Mouse (Mus musculus): Measurements from ENCODE around the gene C730034F03Rik.
"Not testable (repeated sequence)": the region's sequence is repeated elsewhere in the genome, so short reads cannot be mapped to it uniquely, and the experiment has no call there.

C730034F03Rik gene

GRCm38 (mm10) chr15:89429352-89430221 is at the start of gene C730034F03Rik, which contains the start of the genes Gm44502 and Chkb:
Gene C730034F03Rik (plus strand): TSS chr15:89429589.
Gene Gm44502 (minus strand): TSS chr15:89429696.
Gene Chkb (minus strand): TSS chr15:89429908.
- peak; percentile 98 for DNase-seq (ENCODE audit: low read depth, low spot score)

GRCm38 (mm10) chr15:89384617-89385016 is 44.8 kb upstream of the C730034F03Rik start, which contains the start of gene Klhdc7b:
Gene Klhdc7b (plus strand): TSS chr15:89384917.
- no peak for DNase-seq (ENCODE audit: low read depth, low spot score)

DNA sequence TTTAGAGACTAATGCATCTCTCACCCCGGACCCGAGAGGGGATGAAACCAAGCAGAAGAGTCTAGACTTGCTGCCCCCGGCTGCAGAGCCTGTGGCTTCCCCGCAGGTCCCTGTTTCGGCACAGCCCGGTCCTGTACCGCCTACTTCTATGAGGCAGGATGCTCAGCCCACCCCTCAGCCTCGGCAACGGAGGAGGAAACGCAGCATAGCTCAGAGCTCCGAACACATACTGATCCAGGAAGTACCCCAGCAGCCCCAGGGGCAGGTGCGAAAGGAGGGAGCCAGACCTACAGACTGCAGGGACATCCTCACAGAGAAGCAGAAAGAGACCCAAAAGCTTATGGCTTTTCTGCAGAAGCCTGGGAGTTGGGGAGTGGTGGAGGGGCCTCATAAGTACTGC is 42.3 kb upstream of the C730034F03Rik start:
- no peak for DNase-seq (ENCODE audit: low read depth, low spot score)

- DNase-seq (ENCODE audit: low read depth, low spot score): no peak
Observed at GRCm38 (mm10) chr15:89390081-89390480, 39.3 kb upstream of the C730034F03Rik start.

- no peak for DNase-seq (ENCODE audit: low read depth, low spot score)
Observed at GRCm38 (mm10) chr15:89396883-89397282, 32.5 kb upstream of the C730034F03Rik start.

DNA sequence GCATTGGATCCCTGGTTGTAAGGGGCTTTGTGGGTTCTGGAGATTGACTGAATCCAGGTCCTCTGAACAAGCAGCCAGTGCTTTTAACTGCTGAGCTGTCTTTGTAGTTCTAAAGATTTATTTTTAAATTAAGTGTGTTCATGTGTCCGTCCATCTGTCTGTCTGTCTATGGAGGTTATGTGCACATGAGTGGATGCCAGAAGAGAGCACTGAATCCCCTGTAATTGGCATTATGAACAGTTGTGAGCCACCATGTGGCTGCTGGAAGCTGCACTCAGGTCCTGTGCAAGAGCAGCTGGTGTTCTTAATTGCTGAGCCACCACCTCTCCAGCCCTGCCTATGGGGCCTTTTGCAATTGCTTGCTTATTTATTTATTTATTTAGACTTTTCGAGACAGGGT is 31.2 kb upstream of the C730034F03Rik start:
- no peak for DNase-seq (ENCODE audit: low read depth, low spot score)

DNA sequence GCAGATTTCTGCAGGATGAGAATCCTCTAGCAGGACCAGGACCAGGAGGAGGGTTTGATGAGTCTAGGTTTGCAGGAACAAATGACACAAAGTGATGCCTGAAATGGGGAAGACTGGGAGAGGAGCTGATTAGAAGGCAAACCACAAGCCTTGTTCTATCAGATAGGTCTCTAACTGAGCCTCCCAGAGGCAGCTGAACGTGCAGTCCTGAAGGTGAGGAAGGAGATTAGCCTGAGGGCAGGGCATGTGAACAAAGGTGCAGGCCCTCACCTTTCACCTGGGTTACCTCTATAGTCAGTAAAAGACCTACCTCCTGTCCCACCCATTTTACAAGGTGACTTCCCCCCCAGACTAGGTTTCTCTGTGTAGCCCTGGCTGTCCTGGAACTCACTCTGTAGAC is 29.7 kb upstream of the C730034F03Rik start:
- no peak for DNase-seq (ENCODE audit: low read depth, low spot score)

GRCm38 (mm10) chr15:89402471-89402870 is 26.9 kb upstream of the C730034F03Rik start:
- DNase-seq (ENCODE audit: low read depth, low spot score): no peak

DNA sequence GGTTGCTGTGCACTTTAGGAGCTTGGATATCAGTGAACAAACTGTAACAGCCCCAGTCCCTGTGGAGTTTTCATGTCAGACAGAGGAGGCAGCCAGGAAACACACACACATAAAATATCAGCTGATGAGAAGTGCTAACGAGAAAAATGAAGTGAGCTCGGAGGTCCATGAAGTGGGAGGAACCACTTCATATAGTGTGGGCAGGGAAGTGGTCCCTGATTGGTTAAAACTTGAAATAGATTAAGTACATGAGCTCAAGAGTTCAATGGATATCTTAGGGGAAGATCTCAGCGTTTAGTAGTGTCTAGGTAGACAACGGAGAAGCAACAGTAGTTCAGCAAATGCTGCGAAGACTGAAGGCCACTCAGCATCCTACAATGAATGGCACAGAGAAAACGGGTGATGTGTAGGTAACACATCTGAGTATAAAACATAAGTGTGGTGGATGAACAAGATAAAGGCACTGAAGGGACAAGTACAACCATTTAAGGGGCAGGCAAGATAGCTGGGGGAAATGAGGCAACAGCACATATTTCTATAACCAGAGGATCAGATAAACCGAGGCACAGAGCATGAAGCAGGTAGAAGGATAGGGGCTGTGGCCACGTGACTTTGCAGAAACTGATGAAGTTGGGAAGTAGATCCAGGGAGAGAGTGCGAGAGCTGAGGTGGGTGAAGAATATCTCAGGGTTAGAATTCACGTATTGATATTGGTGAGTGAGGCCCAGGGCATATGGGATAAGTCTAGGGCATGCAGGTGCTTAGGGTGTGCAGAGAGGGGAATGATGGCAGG is 24.4 kb upstream of the C730034F03Rik start:
- DNase-seq (ENCODE audit: low read depth, low spot score): no peak

GRCm38 (mm10) chr15:89406691-89407090 is 22.7 kb upstream of the C730034F03Rik start:
- no peak for DNase-seq (ENCODE audit: low read depth, low spot score)

GRCm38 (mm10) chr15:89410118-89410517 is 19.3 kb upstream of the C730034F03Rik start, which contains the start of gene Syce3:
Gene Syce3 (minus strand): TSS chr15:89410503.
- DNase-seq (ENCODE audit: low read depth, low spot score): no peak

- no peak for DNase-seq (ENCODE audit: low read depth, low spot score)
Observed at GRCm38 (mm10) chr15:89415282-89415681, 14.1 kb upstream of the C730034F03Rik start.

- no peak for DNase-seq (ENCODE audit: low read depth, low spot score)
Observed at GRCm38 (mm10) chr15:89421938-89422337, 7.5 kb upstream of the C730034F03Rik start.

- DNase-seq (ENCODE audit: low read depth, low spot score): no peak
Observed at GRCm38 (mm10) chr15:89424621-89425020, 4.8 kb upstream of the C730034F03Rik start.

DNA sequence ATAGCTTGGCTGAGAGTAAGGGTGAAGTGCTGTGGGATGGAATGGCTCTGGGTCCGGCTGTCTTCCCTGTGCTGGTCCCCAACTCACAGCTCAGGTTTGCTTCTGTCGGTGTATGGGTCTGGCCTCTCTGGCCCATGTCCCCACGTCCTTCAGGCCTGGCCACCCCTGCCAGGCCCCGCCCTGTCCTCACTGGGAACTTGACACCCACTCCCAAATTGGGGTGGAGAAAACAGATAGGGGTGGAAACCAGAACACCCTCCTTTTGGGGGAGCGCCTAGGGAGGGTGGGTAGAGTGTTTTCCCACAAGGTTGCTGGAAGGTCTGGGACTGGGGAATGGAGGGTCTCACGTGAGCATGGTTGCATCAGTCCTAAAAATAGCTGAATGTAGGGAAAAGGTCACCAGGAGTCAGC is 3.7 kb upstream of the C730034F03Rik start, which contains the start of gene Cpt1b:
Cpt1b (minus strand) TSS at position 153 of the 411 bp plus-strand sequence.
- no peak for DNase-seq (ENCODE audit: low read depth, low spot score)

GRCm38 (mm10) chr15:89426716-89427115 is 2.7 kb upstream of the C730034F03Rik start:
- no peak for DNase-seq (ENCODE audit: low read depth, low spot score)

DNA sequence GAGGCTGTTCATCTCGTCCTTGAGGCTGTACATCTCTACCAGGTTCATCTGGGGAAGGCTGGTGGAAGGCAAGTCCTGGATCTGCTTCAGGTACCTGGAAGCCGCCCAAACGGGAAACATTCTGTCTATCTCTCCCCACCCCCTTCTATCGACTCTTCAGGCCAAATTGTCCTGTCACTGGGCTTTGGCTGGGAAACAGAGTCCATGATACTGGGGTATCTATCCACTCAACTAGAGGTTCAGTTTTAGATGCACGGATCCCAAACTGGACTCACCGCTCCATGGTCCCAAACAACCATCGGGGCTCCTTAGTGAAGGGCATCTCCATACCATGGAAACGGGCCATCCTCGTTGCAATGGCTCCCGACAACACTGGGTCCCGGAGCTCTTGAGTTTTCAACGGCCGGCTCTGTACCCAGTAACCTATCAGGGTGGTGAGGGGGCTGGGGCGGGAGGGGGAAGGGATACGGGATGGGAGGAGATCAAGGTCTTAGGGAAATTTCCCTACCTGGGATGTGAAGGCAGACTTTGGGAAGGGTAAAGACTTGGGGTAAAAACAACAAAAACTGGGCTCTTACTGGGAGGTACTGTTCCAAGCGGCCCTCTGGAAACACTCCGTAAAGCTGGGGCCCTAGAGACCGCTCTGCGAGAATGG is 1.1 kb upstream of the C730034F03Rik start:
- DNase-seq (ENCODE audit: low read depth, low spot score): no peak

DNA sequence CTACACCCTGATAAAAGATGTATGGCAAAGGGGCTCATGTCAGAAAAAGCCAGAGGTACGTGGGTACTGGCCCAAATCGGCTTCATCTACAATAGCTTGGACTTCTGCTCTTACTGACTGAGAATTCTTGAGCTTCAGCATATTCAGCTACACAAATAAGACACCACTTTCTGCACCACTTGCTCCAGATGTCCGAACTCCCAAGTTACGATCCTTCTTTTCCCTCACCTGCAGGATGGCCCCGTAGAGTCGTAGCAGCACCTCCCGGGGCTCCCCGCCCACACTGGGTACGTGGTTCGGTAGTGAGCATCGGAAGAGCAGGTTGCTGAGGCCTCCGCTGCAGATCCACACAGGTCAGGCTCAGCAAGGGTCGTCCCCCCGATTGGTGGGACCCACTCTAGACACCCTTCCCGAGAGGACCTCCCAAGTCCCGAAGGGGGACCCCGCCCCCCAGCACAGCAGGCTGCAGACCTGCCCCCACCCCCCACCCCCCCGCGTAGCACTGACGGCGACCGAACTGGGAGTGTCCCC is 503 bp upstream of the C730034F03Rik start:
- no peak for DNase-seq (ENCODE audit: low read depth, low spot score)

- no peak for DNase-seq (ENCODE audit: low read depth, low spot score)
Observed at GRCm38 (mm10) chr15:89430341-89430740, 952 bp downstream of the C730034F03Rik start.

- not testable (repeated sequence) for DNase-seq (ENCODE audit: low read depth, low spot score)
Observed at GRCm38 (mm10) chr15:89430771-89431170, 1.4 kb downstream of the C730034F03Rik start.

DNA sequence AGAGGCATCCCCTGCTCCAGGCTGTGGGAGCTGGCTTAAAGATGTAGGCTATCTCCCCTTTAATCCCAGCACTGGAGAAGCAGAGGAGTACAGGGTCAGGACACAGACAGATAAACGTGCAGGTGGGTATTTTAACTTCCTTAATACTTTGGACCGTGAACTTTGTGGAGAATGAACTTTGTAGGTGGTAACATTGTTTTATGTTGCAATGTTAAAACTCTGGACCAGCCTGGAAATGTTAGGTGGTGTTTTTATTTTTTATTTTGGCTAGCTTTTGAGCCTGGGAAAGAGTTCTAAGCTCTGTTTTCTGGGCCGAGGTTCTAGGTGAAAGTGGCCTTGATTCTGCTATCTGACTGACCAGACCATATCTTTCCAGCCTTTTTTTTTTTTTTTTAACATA is 1.9 kb downstream of the C730034F03Rik start:
- DNase-seq (ENCODE audit: low read depth, low spot score): no peak
